Mouse (Mus musculus) cerebellum, adult 9-10 months (tissue): ENCODE results near the gene Prkar2b.
"Not testable (repeated sequence)": the region's sequence is repeated elsewhere in the genome, so short reads cannot be mapped to it uniquely, and the experiment has no call there.

Experiments used
- DNase-seq: peaks from one replicate; pipeline ENCODE4 v3.0.0; 2022

Prkar2b gene

DNA sequence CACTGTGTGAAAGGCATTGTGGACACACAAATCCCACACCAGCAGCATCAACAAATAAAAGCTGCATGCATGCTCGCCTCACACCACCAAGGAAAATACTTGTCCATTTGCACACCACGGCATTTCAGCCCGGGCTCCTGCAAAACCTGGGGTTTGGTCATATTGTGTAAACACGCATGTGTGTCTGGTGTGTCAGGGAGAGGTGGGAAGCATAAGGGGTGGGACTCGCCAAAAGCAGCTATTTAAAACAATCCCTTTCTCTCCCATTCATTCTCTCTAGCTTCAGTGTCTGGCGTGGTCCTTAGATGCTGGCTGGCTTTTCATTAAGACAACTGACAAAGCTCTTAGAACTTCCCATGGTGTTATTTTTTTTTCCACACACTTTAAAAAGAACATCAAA lies 1.4 kb downstream of the Prkar2b start:
- DNase-seq: peak; percentile 17

GRCm38 (mm10) chr12:32059135-32059534 lies 2.0 kb downstream of the Prkar2b start:
- DNase-seq: no peak

- no peak for DNase-seq
Measured at GRCm38 (mm10) chr12:32057461-32058199, 3.5 kb downstream of the Prkar2b start.

DNA sequence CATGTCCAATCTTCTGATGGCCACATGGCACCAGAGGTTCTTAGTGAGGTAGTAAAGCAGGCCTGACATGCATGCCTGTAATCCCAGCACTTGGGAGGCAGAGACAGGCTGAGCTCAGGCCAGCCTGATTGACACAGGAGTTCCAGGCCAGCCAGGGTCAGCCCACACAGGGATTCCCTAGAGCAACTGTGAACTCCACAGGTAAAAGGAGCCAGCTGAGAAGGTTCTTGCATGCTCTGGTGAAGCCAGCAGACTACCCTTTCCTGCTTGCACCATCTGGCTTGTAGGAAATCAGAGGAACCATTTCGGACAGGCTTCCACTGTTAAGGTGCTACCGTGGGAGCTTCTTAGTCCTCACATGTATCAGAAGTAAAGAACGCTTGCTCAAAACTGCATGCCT lies 5.3 kb downstream of the Prkar2b start:
- no peak for DNase-seq

DNA sequence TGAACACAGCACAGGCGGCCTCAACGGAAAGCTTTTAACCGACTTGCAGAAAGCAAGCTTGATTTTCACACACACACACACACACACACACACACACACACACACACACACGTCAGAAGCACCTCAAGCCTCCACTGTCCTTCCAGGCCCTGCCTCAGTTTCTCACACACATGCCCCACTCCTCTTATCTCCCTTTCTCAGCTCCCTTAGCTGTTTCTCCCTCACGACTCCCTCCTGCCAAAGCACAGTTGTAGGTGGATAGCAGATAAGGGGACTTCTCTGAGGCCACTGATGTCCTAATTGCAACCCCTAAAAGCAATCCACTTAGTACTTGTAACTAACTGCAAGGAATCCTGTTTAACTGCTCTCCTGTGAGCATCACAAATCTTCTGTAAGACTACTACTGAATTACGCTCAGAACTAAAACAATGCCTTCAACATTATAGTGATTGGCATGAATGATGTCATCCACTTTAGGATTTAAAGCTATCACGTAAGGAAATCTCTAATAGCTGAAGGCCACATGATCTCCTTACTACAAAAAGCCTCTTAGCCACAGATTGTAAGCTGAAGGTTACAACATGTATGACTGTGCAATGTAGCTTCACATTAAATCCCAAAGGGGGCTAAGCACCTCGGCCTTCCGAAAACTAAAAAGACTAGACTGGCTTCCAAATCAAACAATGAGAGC lies 6.5 kb downstream of the Prkar2b start:
- no peak for DNase-seq

- DNase-seq: no peak
Measured at GRCm38 (mm10) chr12:32053637-32054366, 7.3 kb downstream of the Prkar2b start.

GRCm38 (mm10) chr12:32052882-32053281 lies 8.2 kb downstream of the Prkar2b start:
- no peak for DNase-seq

DNA sequence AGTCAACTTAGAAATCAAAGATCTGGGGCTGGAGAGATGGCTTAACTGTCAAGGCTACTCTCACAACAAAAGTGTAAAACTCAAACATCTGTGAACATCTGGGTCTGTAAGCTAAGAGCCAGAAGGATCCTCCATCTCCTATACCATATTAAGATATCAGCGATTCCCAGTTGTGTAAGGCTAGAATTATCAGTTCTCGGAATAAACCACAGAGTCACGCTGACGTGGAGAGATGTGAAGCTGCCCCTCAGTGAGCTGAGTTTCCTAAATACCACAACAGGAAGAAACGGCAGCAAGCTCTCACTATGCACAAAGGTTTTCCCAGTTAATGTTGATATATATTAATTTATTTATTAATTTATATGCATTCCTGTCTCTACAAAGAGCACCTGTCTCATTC lies 10.9 kb downstream of the Prkar2b start:
- no peak for DNase-seq

GRCm38 (mm10) chr12:32045566-32046330 lies 15.3 kb downstream of the Prkar2b start:
- DNase-seq: no peak

GRCm38 (mm10) chr12:32044487-32045134 lies 16.5 kb downstream of the Prkar2b start:
- no peak for DNase-seq

- no peak for DNase-seq
Measured at GRCm38 (mm10) chr12:32033536-32033935, 27.6 kb downstream of the Prkar2b start.

DNA sequence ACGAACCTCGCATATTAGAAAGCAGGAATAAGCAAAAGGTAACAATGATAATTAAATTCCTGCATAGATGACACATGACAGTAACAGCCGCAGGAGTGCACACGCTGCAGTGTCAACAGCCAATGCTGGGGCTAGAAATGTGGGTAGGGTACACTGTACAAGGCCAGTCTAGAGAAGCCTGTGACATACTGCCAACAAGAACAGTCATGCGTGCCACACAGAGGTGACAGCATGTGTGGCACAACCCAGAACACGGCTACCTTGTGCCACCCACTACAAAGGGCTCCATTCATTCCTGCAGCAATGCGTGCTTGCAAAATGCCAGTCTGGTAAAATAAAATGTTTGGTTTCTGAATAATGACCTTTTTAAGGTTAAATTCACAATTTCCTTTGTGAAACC lies 28.2 kb downstream of the Prkar2b start:
- DNase-seq: no peak

DNA sequence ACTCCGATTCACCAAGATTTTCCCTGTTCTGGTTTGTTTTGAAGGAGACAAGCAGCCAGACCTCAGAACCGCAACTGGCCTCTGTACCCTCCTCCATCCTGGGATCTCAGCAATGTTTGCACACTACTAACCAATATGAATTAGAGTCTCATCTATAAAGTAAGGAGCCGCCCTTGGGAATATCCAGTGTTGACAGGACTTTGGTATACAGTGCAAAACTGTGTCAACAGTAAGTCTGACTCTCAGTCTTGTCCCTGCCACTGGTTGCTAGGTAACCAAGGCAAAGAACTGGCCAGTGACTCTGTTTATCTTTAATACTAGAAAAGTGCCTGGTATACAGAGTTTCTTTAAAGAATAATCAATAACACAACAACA lies 42.7 kb downstream of the Prkar2b start:
- DNase-seq: no peak

- DNase-seq: no peak
Measured at GRCm38 (mm10) chr12:32017636-32018375, 43.3 kb downstream of the Prkar2b start.

GRCm38 (mm10) chr12:32016472-32016871 lies 44.6 kb downstream of the Prkar2b start:
- no peak for DNase-seq

DNA sequence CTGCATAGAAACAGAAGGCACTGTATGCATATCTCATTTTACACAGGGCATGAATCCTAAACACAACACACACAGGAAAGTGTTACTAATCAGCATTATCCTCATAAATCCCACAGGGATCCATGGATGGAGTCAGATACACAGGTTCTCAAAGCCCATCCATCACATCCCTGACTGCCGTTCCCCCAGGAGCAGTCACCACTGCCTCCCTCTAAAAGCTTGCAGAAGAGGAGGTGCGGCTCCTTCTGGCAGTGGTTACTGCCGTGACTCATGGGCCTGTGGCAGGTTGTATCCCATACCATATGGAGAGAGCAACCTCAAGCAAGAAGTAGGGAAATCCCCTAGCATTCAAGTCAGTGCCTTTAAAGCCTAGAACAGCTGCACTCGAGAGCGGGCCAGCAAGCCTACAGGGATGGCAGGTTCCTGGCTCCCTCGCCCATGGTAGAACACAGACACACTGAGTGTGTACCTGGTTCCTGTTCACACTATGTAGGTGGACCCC lies 45.8 kb downstream of the Prkar2b start:
- DNase-seq: no peak

DNA sequence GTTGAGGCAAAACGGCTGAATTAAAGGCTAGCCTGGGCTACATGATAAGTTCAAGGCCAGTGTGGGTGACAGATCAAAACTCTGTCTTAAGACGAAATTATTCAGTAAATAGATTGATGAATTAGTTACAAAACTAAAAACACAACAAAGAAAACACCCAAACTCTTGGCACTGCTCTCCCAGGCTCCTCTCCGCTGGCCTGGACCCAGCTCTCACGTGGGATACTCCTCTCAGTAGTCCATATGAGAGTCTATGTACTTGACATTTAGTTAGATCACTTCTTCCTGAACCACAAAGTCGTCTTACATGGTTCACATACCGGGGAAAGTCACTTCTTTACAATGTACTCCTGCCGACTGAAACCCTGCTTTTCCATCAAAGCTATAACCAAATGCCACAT lies 46.3 kb downstream of the Prkar2b start:
- no peak for DNase-seq

DNA sequence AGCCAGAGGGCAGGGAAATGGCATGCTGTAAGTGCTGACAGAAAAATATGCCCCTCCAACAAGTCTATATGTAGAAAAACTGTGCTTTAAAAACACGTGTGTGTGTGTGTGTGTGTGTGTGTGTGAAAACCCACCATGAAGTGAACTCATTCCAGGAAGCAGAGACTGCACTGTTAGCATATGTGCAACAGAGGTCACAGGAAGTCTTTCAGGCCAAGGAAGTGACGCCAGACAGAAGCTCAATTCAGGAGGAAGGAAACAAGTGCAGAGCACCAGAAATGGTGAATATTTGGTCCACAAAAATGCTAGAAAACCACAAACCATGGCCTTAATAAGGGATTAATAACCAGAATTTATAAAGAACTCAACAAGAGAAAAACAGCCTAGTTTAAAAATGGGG lies 48.9 kb downstream of the Prkar2b start:
- DNase-seq: no peak

- no peak for DNase-seq
Measured at GRCm38 (mm10) chr12:32011128-32011527, 50.0 kb downstream of the Prkar2b start.

- DNase-seq: not testable (repeated sequence)
Measured at GRCm38 (mm10) chr12:32009985-32010369, 51.1 kb downstream of the Prkar2b start.

- no peak for DNase-seq
Measured at GRCm38 (mm10) chr12:32009267-32009984, 51.7 kb downstream of the Prkar2b start.
